Mouse (Mus musculus) C2C12 (cell line): Measurements from ENCODE around the gene Ildr1. TPM values are rescaled to one million over a fixed set of nuclear protein-coding genes. Genes with fewer than 3 reads are reported as not detected.

Experiments
- H3K27me3 ChIP-seq: one replicate; pipeline ENCODE4 v1.6.1; 2011; ENCODE audit not compliant: control insufficient read depth, insufficient read depth, insufficient read length
- H3K36me3 ChIP-seq: one replicate; pipeline ENCODE4 v1.6.1; 2011; ENCODE audit not compliant: control insufficient read depth, insufficient read depth
- H3K4me3 ChIP-seq: one replicate; pipeline ENCODE4 v1.5.1; 2011; ENCODE audit warnings: mild to moderate bottlenecking, control low read depth; ENCODE audit not compliant: poor library complexity, insufficient read depth, severe bottlenecking
- H3K79me2 ChIP-seq: one replicate; pipeline ENCODE4 v1.6.1; 2011; ENCODE audit not compliant: control insufficient read depth, insufficient read depth
- H3K79me3 ChIP-seq: one replicate; pipeline ENCODE4 v1.6.1; 2011; ENCODE audit warnings: low read depth, control low read depth
- H3ac ChIP-seq: one replicate; pipeline ENCODE3; 2011; ENCODE audit warnings: low read depth; ENCODE audit not compliant: control insufficient read depth, insufficient read length
- CEBPB ChIP-seq: IDR thresholded peaks from one replicate; pipeline ENCODE4 v1.6.1; 2011; ENCODE audit warnings: low read depth, mild to moderate bottlenecking, control low read depth, moderate library complexity
- CTCF ChIP-seq: IDR thresholded peaks from one replicate; pipeline ENCODE4 v1.5.1; 2011; ENCODE audit not compliant: control insufficient read depth, insufficient read depth, insufficient read length
- FOSL1 ChIP-seq: IDR thresholded peaks from one replicate; pipeline ENCODE4 v1.8.0; 2011; ENCODE audit warnings: mild to moderate bottlenecking, low read length; ENCODE audit not compliant: poor library complexity, insufficient read depth, severe bottlenecking
- MAX ChIP-seq: IDR thresholded peaks from one replicate; pipeline ENCODE4 v1.6.1; 2011; ENCODE audit warnings: mild to moderate bottlenecking, control low read depth
- MYOD1 ChIP-seq: IDR thresholded peaks from one replicate; pipeline ENCODE4 v1.6.1; 2011; ENCODE audit warnings: low read depth; ENCODE audit not compliant: control insufficient read depth, insufficient read length
- MYOG ChIP-seq: IDR thresholded peaks from one replicate; pipeline ENCODE4 v1.6.1; 2011; ENCODE audit not compliant: control insufficient read depth, insufficient read length; ENCODE audit errors: extremely low read depth
- USF1 ChIP-seq: IDR thresholded peaks from one replicate; pipeline ENCODE4 v1.6.1; 2011; ENCODE audit warnings: low read depth, mild to moderate bottlenecking, control low read depth, moderate library complexity
- polyA plus RNA-seq: library from polyadenylated mRNA; unstranded; fragments of >200 nt; fragmentation: generic; extraction: Trizol; gene quantifications from one replicate; pipeline ENCODE4 v1.2.1, GENCODE M21; 2012; ENCODE audit warnings: missing spikeins

The Ildr1 gene
- polyA plus RNA-seq, 1 experiment: not detected

DNA sequence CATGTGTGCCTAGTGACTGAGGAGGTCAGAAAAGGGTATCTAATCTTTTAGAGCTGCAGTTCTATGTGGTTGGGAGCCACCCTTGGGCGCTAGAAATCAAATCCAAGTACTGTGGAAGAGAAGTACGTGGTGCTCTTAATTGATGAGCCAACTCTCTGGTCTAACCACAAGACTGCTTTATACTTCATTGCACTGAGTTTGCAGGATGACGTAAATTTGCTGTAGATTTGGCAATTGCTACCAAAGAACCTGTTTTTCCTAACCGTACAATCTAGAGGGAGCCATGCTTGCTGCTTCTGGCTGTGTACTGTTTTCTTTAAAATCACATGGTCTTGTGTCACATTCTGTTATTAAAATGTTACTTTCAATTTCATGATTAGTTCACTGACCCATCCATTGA lies 37.9 kb upstream of the Ildr1 start:
- Histone ChIP-seq H3K79me2 (no peaks in the 10 kb centered on the region), H3ac (no peak overlapping the region), H3K4me3 (no peak overlapping the region), H3K27me3 (no peaks in the 10 kb centered on the region), H3K36me3 (no peaks in the 10 kb centered on the region), H3K79me3 (no peaks in the 10 kb centered on the region)
- no peak for TF ChIP-seq CEBPB
- no peak for TF ChIP-seq MYOG
- TF ChIP-seq MYOD1: no peak
- no peak for TF ChIP-seq USF1
- TF ChIP-seq MAX: no peak
- TF ChIP-seq FOSL1: no peak
- no peak for TF ChIP-seq CTCF

DNA sequence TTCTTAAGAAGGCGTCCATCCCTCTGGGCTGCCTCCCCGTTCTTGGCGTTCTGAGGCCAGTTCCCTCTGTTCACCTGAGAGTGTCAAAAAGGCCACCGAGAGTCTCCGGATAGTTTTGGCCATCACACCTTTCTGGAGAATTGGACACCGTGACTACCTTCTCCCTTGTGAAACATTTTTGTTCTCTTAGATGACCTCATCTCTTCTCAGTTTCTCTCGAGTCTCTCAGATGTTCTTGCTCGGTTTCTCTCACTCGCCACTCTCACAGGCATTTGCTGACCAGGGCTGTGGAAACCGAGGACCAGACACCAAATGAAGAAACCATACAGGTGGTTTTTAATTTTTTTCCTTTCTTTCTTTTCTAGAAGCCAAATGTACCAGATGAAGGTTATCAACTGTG lies 32.4 kb upstream of the Ildr1 start:
- H3K27me3 ChIP-seq: no peaks in the 10 kb centered on the region
- no peak overlapping the region for H3ac ChIP-seq
- no peaks in the 10 kb centered on the region for H3K79me2 ChIP-seq
- TF ChIP-seq MYOG: no peak
- no peak for TF ChIP-seq MAX
- TF ChIP-seq USF1: no peak
- TF ChIP-seq FOSL1: no peak
- TF ChIP-seq CTCF: no peak
- TF ChIP-seq MYOD1: no peak
- no peak for TF ChIP-seq CEBPB
- no peaks in the 10 kb centered on the region for H3K79me3 ChIP-seq
- no peak overlapping the region for H3K4me3 ChIP-seq
- H3K36me3 ChIP-seq: no peaks in the 10 kb centered on the region

DNA sequence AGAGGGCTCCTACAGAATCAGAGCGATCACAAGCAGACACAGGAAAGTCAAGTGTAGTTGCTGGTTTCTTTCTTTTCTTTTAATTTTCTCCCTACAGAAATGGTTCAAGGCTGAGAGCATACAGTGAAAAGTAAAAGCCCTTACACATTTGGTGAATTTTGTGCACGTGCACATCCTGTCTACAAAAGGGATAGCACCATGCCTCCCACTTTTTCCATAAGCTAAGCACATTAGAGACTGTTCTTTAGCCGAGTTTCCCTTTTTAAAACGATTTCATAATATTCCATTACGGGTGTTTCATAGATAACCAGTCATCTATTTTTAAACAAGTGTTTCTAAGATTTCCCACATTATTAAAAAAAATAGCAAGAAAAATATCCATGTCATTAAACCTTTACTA lies 30.3 kb upstream of the Ildr1 start:
- Histone ChIP-seq H3K79me3 (no peaks in the 10 kb centered on the region), H3K36me3 (no peaks in the 10 kb centered on the region)
- TF ChIP-seq FOSL1 (no peak), MYOG (no peak), MYOD1 (no peak), MAX (no peak), CEBPB (no peak), USF1 (no peak), CTCF (no peak)

DNA sequence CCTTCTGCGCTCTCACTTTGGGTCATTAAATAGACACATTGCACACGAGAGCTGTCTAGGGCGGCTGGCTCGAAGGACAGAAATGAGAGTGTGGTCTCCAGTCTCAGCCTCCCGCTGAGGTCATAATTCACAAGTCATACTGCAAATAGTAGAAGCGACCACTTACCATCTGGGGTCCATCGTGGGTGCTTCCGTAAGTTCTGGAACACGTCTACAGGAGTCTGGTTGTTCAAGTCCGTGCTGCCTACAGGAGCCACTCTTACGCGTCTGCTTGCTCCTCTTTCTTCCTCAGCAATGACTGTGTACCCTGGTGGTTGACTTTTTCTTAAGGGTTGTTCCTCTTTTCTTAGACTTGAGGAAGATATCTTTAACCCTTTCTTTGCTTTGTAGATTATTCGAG lies 28.0 kb upstream of the Ildr1 start, which contains the start of gene Cd86:
Gene Cd86 (minus strand): TSS at position 300 of the 400 bp plus-strand sequence.
- Histone ChIP-seq H3K79me2 (no peaks in the 10 kb centered on the region), H3ac (no peak within 1 kb of the TSS), H3K36me3 (no peaks in the 10 kb centered on the region), H3K4me3 (no peak within 1 kb of the TSS), H3K27me3 (no peaks in the 10 kb centered on the region), H3K79me3 (no peaks in the 10 kb centered on the region)
- no peak for TF ChIP-seq USF1
- no peak for TF ChIP-seq MAX
- TF ChIP-seq MYOG: no peak
- no peak for TF ChIP-seq CTCF
- TF ChIP-seq MYOD1: no peak
- TF ChIP-seq CEBPB: no peak

More for the DNA sequence above, 30.3 kb upstream of the Ildr1 start:
- Histone ChIP-seq H3ac (no peak overlapping the region), H3K79me2 (no peaks in the 10 kb centered on the region), H3K27me3 (no peaks in the 10 kb centered on the region), H3K4me3 (no peak overlapping the region)

DNA sequence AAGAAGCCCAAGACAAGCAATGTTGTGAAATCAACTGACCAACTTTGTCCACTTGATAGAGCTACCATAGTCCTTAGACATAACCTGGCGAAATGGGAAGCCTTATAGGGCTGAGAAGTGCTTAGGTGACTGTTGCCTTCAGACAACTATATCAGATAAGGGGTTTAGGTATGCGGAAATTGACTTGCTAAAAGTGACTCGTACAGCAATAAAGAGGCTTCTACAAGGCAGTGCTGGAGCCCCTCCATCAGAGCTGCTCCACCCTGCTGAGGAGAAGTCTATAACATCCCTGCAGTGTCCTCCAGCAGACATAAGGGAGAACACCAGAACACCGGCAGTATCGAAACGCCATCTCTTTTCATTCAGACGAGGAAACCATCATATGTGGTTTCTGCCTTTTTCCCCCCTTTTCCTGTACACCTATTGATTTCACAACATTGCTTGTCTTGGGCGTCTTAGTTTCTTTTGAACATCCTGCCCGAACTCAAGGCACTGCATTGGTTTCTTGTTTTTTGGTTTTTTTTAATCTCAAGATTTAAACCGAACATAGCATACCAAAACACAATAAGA lies 27.2 kb upstream of the Ildr1 start:
- no peaks in the 10 kb centered on the region for H3K79me3 ChIP-seq
- TF ChIP-seq MYOD1: no peak
- TF ChIP-seq MAX: no peak
- TF ChIP-seq MYOG: no peak
- no peak overlapping the region for H3K4me3 ChIP-seq
- no peaks in the 10 kb centered on the region for H3K36me3 ChIP-seq
- H3ac ChIP-seq: no peak overlapping the region
- no peaks in the 10 kb centered on the region for H3K79me2 ChIP-seq
- H3K27me3 ChIP-seq: no peaks in the 10 kb centered on the region

DNA sequence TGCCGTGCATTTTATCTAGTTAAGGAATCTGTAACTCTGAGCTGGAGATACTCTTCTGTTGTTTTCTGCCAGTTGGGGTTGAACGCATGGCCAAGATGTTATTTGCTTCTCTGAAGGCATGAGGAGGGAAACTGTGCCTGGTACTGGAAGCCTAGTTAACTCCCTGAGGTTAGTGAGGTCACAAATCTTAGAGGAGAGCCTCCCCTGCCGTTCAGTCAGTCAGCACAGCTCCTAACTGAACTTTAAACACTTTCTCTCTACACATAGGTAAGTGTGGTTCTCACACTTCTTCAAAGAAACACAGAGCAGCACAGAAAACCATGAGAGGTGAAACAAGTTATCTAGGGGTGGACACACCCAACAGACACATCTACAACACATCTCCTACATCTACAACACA lies 23.2 kb upstream of the Ildr1 start:
- H3K79me3 ChIP-seq: no peaks in the 10 kb centered on the region
- H3K36me3 ChIP-seq: no peaks in the 10 kb centered on the region
- no peaks in the 10 kb centered on the region for H3K27me3 ChIP-seq
- no peak overlapping the region for H3ac ChIP-seq
- TF ChIP-seq MYOG (no peak), CEBPB (no peak), MYOD1 (no peak), CTCF (no peak), USF1 (no peak), MAX (no peak), FOSL1 (no peak)
- H3K79me2 ChIP-seq: no peaks in the 10 kb centered on the region
- H3K4me3 ChIP-seq: no peak overlapping the region
